Mouse (Mus musculus) spleen, embryonic (tissue): Measurements from ENCODE around the gene Phf21a.
"Not testable (repeated sequence)": the region's sequence is repeated elsewhere in the genome, so short reads cannot be mapped to it uniquely, and the experiment has no call there.

Experiments used
- CTCF ChIA-PET: fragments of 350-600 bp; sonication (Branson Sonifier 250); formaldehyde crosslinking; loops from one replicate; lab custom pipeline; 2022; lab: Charles Lee

The Phf21a gene

GRCm38 (mm10) chr2:92076086-92076692 lies 16.7 kb upstream of the Phf21a start:
- CTCF ChIA-PET: no interaction called here

GRCm38 (mm10) chr2:92082196-92082595 lies 10.7 kb upstream of the Phf21a start:
- CTCF ChIA-PET: no interaction called here

DNA sequence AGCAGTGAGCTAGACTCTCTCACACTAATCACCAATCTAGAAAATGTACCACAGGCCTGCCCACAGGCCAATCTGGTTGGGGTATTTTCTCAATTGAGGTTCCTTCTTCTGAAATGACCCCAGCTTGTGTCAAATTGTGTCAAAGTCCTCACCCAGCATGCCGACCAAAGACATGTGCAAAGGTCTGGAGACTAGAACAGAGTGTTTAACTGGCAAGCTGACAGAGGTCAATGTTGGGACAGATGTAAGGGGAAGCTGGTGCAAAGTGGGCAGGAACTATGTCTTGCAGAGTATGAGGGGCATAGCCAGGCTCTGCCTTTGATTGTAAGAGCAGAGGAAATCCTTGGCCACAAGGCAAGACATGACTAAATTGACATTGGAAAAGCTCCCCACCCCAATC lies 7.2 kb upstream of the Phf21a start:
- CTCF ChIA-PET: no interaction called here

- CTCF ChIA-PET: no interaction called here
These were observed 5.9 kb upstream of the Phf21a start for GRCm38 (mm10) chr2:92087065-92087464.

GRCm38 (mm10) chr2:92089782-92090181 lies 3.1 kb upstream of the Phf21a start:
- CTCF ChIA-PET: interaction anchor here (0.7 kb wide), 1 partner anchor 131 kb away, joined by 4 read pairs; no protein-coding TSS in a partner anchor

- CTCF ChIA-PET: not testable (repeated sequence)
These were observed 586 bp downstream of the Phf21a start for GRCm38 (mm10) chr2:92093503-92093902.

- CTCF ChIA-PET: no interaction called here
These were observed 1.2 kb downstream of the Phf21a start for GRCm38 (mm10) chr2:92094078-92094477.

- CTCF ChIA-PET: no interaction called here
These were observed 7.9 kb downstream of the Phf21a start for GRCm38 (mm10) chr2:92100768-92101167.

- CTCF ChIA-PET: interaction anchor here (0.6 kb wide), 1 partner anchor 1562 kb away, joined by 3 read pairs; no protein-coding TSS in a partner anchor
These were observed 31.6 kb downstream of the Phf21a start for GRCm38 (mm10) chr2:92124523-92124922.

DNA sequence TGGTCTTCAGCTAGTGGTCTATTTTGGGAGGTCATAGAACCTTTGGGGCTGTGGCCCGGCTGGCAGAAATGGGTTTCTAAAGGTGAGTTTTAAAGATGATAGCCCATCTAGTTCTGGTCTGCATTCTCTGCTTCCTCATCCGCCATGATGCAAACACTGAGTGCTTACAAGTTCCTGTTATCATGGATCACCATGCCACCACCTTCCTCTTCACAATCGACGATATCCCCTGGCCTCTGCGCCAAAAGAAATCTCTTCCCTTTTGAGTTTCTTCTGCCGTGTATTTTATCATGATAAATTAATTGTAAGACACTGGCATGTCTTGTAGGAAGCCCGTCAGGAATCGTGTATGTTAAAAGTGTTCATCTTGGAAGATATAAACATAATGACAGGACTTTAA lies 32.4 kb downstream of the Phf21a start:
- CTCF ChIA-PET: no interaction called here

DNA sequence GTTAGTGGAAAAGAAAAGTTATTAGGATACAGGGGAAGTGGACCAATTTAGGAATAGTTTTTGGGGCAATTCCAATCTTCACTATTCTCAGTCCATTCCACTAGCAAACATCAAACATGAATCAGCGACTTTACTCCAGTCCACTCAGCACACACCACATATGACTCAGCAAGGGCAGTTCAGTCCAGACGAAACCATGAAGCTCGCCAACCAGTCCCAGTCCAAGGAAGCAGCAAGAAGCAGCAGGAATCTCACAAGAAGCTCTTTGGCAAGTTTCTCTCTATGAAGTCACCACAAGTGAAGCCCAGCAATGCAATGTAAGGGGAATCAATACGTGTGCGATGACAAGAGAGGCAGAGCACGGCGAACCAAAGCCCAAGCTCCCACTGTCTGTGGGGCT lies 37.2 kb downstream of the Phf21a start:
- CTCF ChIA-PET: no interaction called here

DNA sequence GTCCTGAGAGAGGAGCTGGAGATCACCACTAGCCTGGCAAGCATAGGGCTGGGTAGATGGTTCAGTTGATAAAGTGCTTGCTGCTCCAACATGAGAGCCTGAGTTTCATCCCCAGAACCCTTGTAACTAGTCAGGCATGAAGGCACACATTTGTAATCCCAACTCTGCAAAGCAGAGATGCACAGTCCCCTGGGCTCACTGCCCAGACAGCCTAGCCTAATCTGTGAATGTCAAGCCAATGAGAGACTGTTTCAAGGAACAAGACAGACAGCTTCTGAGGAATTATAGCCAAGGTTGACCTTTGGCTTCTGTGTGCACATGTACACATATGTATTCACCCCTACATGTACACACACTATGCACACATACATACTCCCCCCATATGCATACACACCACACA lies 45.8 kb downstream of the Phf21a start:
- CTCF ChIA-PET: no interaction called here

DNA sequence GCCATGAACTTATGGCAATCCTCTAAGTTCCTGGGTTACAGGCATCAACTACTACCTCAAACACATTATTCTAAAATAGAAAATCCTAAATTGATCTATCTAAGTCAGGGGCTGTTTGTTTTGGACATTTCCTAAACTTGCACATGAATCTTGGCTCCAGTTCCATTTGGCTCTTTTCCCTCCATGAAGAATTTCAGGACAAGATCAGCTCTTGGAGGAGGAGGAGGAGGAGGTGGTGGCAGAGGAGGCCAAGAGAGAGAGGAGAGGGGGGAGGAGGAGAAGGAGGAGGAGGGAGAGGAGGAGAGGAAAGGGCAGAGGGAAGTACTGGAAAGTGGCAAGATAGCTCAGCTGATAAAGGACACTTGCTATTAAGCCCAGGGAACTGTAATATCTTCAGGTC lies 46.4 kb downstream of the Phf21a start:
- CTCF ChIA-PET: no interaction called here

DNA sequence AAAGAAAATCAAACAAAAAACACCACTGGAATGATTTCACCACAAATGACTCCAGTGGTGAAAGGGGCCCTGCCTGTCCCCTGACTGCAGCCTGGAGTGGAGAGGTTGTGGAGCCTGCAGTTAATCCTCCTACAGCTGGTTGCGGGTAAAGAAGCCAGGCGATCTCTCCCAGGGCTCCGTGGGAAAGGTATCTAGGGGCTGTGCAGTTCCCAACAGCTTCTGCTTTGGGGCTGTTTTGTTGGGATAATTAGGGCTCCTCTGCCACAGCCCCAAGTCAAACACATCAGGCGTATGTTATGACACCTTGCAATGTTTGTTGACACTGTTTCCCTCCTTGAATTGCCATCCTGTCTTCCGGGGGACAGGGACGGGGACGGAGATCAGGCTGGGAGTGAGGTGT lies 47.5 kb downstream of the Phf21a start:
- CTCF ChIA-PET: interaction anchor here (0.5 kb wide), 1 partner anchor 70 kb away, joined by 4 read pairs; no protein-coding TSS in a partner anchor

GRCm38 (mm10) chr2:92141073-92141472 lies 48.2 kb downstream of the Phf21a start:
- CTCF ChIA-PET: interaction anchor here (0.5 to 0.6 kb wide), 2 partner anchors 26 to 133 kb away, joined by 3 to 8 read pairs; no protein-coding TSS in a partner anchor

DNA sequence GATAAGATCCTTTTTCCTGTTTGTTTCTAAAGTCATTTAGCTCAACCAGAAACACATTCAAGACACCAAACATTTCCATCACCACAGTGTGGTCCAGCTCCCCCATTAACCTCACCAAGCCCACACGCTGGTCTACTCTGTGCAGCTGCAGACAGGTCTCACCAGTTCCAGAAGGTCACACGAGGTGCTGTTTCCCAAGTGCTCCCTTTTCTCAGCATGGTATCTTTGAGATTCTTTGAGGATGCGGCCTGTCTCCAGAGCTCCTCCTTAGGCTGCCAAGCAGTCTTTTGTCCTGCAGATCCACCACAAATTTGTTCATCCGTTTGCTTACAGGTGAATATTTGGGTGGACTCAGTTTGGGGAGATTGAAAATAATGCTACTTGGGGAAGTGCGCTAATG lies 51.0 kb downstream of the Phf21a start:
- CTCF ChIA-PET: no interaction called here

DNA sequence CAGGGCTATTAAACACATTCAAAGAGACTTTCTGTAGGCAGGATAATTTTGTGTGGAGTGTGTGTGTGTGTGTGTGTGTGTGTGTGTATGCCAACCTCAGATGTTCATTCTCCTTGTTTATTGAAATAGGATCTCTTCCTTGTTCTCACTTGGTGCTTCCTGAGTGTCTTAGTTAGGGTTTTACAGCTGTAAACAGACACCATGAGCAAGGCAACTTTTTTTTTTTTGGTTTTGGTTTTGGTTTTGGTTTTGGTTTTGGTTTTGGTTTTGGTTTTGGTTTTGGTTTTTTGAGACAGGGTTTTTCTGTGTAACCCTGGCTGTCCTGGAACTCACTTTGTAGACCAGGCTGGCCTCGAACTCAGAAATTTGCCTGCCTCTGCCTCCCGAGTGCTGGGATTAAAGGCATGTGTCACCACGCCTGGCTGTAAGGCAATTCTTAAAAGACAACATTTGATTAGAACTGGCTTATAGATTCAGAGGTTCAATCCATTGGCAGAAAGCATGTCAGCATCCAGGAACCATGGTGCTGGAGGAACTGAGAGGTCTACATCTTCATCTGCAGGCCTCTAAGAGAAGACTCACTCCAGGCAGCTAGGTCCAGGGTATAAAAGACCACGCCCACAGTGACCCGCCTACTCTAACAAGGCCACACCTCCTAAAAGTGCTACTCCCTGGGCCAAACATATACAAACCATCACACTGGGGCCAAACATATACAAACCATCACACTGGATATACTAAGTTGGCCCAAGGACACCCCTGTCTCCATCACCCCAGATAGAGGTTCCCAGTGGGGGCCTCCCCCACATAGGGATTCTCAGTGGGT lies 55.2 kb downstream of the Phf21a start:
- CTCF ChIA-PET: not testable (repeated sequence)

DNA sequence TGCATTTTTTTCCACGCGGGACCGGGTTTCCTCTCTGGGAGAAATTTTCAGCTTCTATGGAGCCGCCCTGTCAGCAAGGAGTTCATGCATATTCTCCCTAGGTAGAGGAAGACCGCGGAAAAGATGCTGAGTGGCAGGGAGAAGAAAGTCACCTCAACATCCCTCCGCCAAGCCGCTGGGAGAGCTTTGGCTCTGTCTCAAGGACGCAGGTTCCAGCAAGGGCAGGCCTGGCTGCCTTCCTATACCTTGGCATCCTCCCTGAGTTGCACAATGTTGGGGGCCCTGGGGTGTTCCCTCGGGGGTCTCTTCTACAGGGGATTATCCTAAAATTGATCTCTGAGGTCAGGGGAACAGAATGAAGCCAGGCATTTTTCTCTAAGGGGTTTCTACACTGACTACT lies 71.4 kb downstream of the Phf21a start:
- CTCF ChIA-PET: no interaction called here

- CTCF ChIA-PET: interaction anchor here (0.7 kb wide), 1 partner anchor 26 kb away, joined by 3 read pairs; no protein-coding TSS in a partner anchor
These were observed 74.0 kb downstream of the Phf21a start for GRCm38 (mm10) chr2:92166950-92167349.

GRCm38 (mm10) chr2:92171046-92171643 lies 78.2 kb downstream of the Phf21a start:
- CTCF ChIA-PET: no interaction called here

- CTCF ChIA-PET: no interaction called here
These were observed 79.4 kb downstream of the Phf21a start for GRCm38 (mm10) chr2:92172300-92172699.

DNA sequence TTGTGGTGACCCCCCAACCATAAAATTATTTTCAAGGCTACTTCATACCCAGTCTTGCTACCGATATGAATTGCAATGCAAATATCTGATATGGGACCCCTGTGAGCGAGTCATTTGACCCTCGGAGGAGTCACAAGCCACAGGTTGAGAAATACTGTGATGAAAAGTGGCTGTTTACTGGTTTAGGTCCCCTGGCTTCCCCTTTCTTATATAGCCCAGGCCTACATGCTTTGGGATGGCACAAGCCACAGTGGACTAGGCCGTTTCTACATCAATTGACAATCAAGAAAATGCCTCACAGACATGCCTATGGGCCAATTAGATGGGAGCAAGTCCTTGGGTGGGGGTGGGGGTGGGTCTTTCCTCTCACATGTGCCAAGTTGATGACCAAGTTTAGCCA lies 80.3 kb downstream of the Phf21a start:
- CTCF ChIA-PET: no interaction called here
